Mouse (Mus musculus) neural tube, embryonic 15.5 days (tissue): ENCODE results near the gene Ybx1. TPM values are rescaled to one million over a fixed set of nuclear protein-coding genes. Genes with fewer than 3 reads are reported as not detected.

ENCODE experiments used
- ATAC-seq: fragments of 200-750 bp; cut with Nextera tagmentation; 2 replicates; pipeline ENCODE4 v1.8.0; 2017; ENCODE audit warnings: mild to moderate bottlenecking, moderate TSS enrichment, moderate library complexity; ENCODE audit not compliant: low FRiP score
- H3K27ac ChIP-seq: fragments of 300-500 bp; sonication (generic); replicated peaks from 2 replicates; pipeline ENCODE4 v1.5.1; 2015; ENCODE audit warnings: mild to moderate bottlenecking, inconsistent platforms
- H3K27me3 ChIP-seq: fragments of 300-500 bp; sonication (generic); replicated peaks from 2 replicates; pipeline ENCODE4 v1.6.1; 2015; ENCODE audit warnings: inconsistent platforms
- H3K36me3 ChIP-seq: fragments of 300-500 bp; sonication (generic); 2 replicates; pipeline ENCODE4 v1.6.1; 2015; ENCODE audit warnings: inconsistent platforms
- H3K4me1 ChIP-seq: fragments of 300-500 bp; sonication (generic); 2 replicates; pipeline ENCODE4 v1.6.1; 2015; ENCODE audit warnings: inconsistent platforms
- H3K4me2 ChIP-seq: fragments of 300-500 bp; sonication (generic); 2 replicates; pipeline ENCODE4 v1.6.1; 2015; ENCODE audit warnings: inconsistent platforms, mild to moderate bottlenecking, moderate library complexity
- H3K4me3 ChIP-seq: fragments of 300-500 bp; sonication (generic); replicated peaks from 2 replicates; pipeline ENCODE4 v1.5.1; 2015; ENCODE audit warnings: mild to moderate bottlenecking, inconsistent platforms
- H3K9ac ChIP-seq: fragments of 300-500 bp; sonication (generic); replicated peaks from 2 replicates; pipeline ENCODE4 v1.6.1; 2015; ENCODE audit warnings: mild to moderate bottlenecking, inconsistent platforms
- H3K9me3 ChIP-seq: fragments of 300-500 bp; sonication (generic); replicated peaks from 2 replicates; pipeline ENCODE4 v1.6.1; 2016; ENCODE audit warnings: inconsistent platforms
- WGBS: fragments of 180-500 bp; shearing (Covaris S2); methylation state at CpG from one replicate; pipeline ENCODE4 v1.1.7; 2015; ENCODE audit warnings: mixed read lengths; 5-methylcytosine and 5-hydroxymethylcytosine counted together
- polyA plus RNA-seq: library from polyadenylated mRNA; unstranded; fragments of >200 nt; fragmentation: Nextera tagmentation; extraction: Ambion mirVana; gene quantifications from 2 replicates; pipeline ENCODE4 v1.2.1, GENCODE M21; 2015

Ybx1 gene
- polyA plus RNA-seq = 815 and 871 TPM in 2 replicates

- H3K4me1 ChIP-seq = peaks cover 36% of the 10 kb centered on the region
- H3K9ac ChIP-seq = peak within 1 kb of the TSS; percentile 82
- H3K27ac ChIP-seq = peak within 1 kb of the TSS; percentile 98
- under 1% methylated on average over 59 of the region's 61 CpGs for WGBS
- H3K4me3 ChIP-seq = peak within 1 kb of the TSS; percentile 87
- ATAC-seq = peak; percentile 99
- H3K36me3 ChIP-seq = no peaks in the 10 kb centered on the region
- H3K27me3 ChIP-seq = no peaks in the 10 kb centered on the region
- H3K4me2 ChIP-seq = peak within 1 kb of the TSS; percentile 73
- H3K9me3 ChIP-seq = no peaks in the 10 kb centered on the region
Measured at GRCm38 (mm10) chr4:119294415-119295133, at the start of gene Ybx1. Gene Ybx1, minus strand, starts transcription at chr4:119294604.

GRCm38 (mm10) chr4:119338861-119339361 lies 44.5 kb upstream of the Ybx1 start:
- Histone ChIP-seq H3K27ac (peak overlapping the region; percentile 84), H3K4me1 (peaks cover 16% of the 10 kb centered on the region), H3K36me3 (0 out of 2 replicates have a peak, but pooled peaks cover 2% of the 10 kb centered on the region), H3K9ac (peak overlapping the region; percentile 31; the same call in 1 of the 2 replicates), H3K4me3 (peak overlapping the region; percentile 19; the same call in 1 of the 2 replicates), H3K27me3 (no peaks in the 10 kb centered on the region), H3K9me3 (no peaks in the 10 kb centered on the region), H3K4me2 (peak overlapping the region; percentile 47)
- WGBS = 2% methylated on average over 10 of the region's 10 CpGs
- ATAC-seq = peak; percentile 93

- Histone ChIP-seq H3K27me3 (no peaks in the 10 kb centered on the region), H3K4me3 (peak overlapping the region; percentile 19; the same call in 1 of the 2 replicates), H3K36me3 (0 out of 2 replicates have a peak, but pooled peaks cover 4% of the 10 kb centered on the region), H3K9me3 (no peaks in the 10 kb centered on the region), H3K4me2 (peak overlapping the region; percentile 47), H3K27ac (peak overlapping the region; percentile 84), H3K9ac (peak overlapping the region; percentile 31; the same call in 1 of the 2 replicates), H3K4me1 (peaks cover 16% of the 10 kb centered on the region)
- ATAC-seq = peak; percentile 91
- 14% methylated on average over 4 of the region's 4 CpGs for WGBS
Measured at GRCm38 (mm10) chr4:119338422-119338821, 44.0 kb upstream of the Ybx1 start.

GRCm38 (mm10) chr4:119333487-119333886 lies 39.1 kb upstream of the Ybx1 start:
- no peak overlapping the region for H3K27ac ChIP-seq
- no peak overlapping the region for H3K4me3 ChIP-seq
- H3K4me2 ChIP-seq = no peak overlapping the region
- no peaks in the 10 kb centered on the region for H3K9me3 ChIP-seq
- H3K4me1 ChIP-seq = peaks cover 8% of the 10 kb centered on the region
- peaks cover 8% of the 10 kb centered on the region; the same call in 1 of the 2 replicates for H3K36me3 ChIP-seq
- no peak for ATAC-seq
- no peaks in the 10 kb centered on the region for H3K27me3 ChIP-seq
- 91% methylated on average over 6 of the region's 6 CpGs for WGBS
- H3K9ac ChIP-seq = no peak overlapping the region

- peak overlapping the region; percentile 91 for H3K27ac ChIP-seq
- peak overlapping the region; percentile 76 for H3K4me3 ChIP-seq
- WGBS = 33% methylated on average over 10 of the region's 10 CpGs
- H3K9ac ChIP-seq = peak overlapping the region; percentile 55
- H3K4me1 ChIP-seq = peaks cover 20% of the 10 kb centered on the region
- H3K4me2 ChIP-seq = peak overlapping the region; percentile 95
- H3K27me3 ChIP-seq = peaks cover 5% of the 10 kb centered on the region; the same call in 1 of the 2 replicates
- ATAC-seq = peak; percentile 76
- no peaks in the 10 kb centered on the region for H3K9me3 ChIP-seq
- H3K36me3 ChIP-seq = peaks cover 14% of the 10 kb centered on the region
Measured at GRCm38 (mm10) chr4:119320896-119321550, 26.6 kb upstream of the Ybx1 start.

- Histone ChIP-seq H3K9ac (peak within 1 kb of the TSS; percentile 63), H3K27me3 (peaks cover 5% of the 10 kb centered on the region; the same call in 1 of the 2 replicates), H3K36me3 (peaks cover 22% of the 10 kb centered on the region), H3K4me2 (peak within 1 kb of the TSS; percentile 95), H3K4me3 (peak within 1 kb of the TSS; percentile 76), H3K27ac (peak within 1 kb of the TSS; percentile 91), H3K9me3 (no peaks in the 10 kb centered on the region), H3K4me1 (peaks cover 20% of the 10 kb centered on the region)
- peak; percentile 98 for ATAC-seq
- WGBS = under 1% methylated on average over 44 of the region's 44 CpGs
Measured at GRCm38 (mm10) chr4:119320131-119320830, 25.9 kb upstream of the Ybx1 start, which contains the start of gene Ppih. Gene Ppih, minus strand, starts transcription at chr4:119320546.

- whole genome bisulfite sequencing = 96% methylated on average over 1 of the region's 1 CpGs
- peaks cover 63% of the 10 kb centered on the region for H3K36me3 ChIP-seq
- H3K4me3 ChIP-seq = no peak overlapping the region
Measured at GRCm38 (mm10) chr4:119313756-119314155, 19.4 kb upstream of the Ybx1 start.

GRCm38 (mm10) chr4:119305418-119305817 lies 11.0 kb upstream of the Ybx1 start:
- peaks cover 29% of the 10 kb centered on the region for H3K36me3 ChIP-seq
- no peaks in the 10 kb centered on the region for H3K9me3 ChIP-seq
- no peak overlapping the region for H3K4me3 ChIP-seq
- H3K4me1 ChIP-seq = no peaks in the 10 kb centered on the region
- WGBS = 58% methylated on average over 5 of the region's 5 CpGs
- H3K4me2 ChIP-seq = no peak overlapping the region
- no peak overlapping the region for H3K27ac ChIP-seq
- no peaks in the 10 kb centered on the region for H3K27me3 ChIP-seq
- no peak for ATAC-seq
- no peak overlapping the region for H3K9ac ChIP-seq

More at GRCm38 (mm10) chr4:119313756-119314155, 19.4 kb upstream of the Ybx1 start:
- H3K4me2 ChIP-seq = no peak overlapping the region
- no peaks in the 10 kb centered on the region for H3K9me3 ChIP-seq
- no peak for ATAC-seq
- H3K27ac ChIP-seq = no peak overlapping the region
- 0 out of 2 replicates have a peak, but pooled peaks cover under 1% of the 10 kb centered on the region for H3K4me1 ChIP-seq
- no peak overlapping the region for H3K9ac ChIP-seq
- no peaks in the 10 kb centered on the region for H3K27me3 ChIP-seq

- no peaks in the 10 kb centered on the region for H3K27me3 ChIP-seq
- no peak overlapping the region for H3K4me2 ChIP-seq
- 95% methylated on average over 8 of the region's 8 CpGs for WGBS
- no peak overlapping the region for H3K9ac ChIP-seq
- peaks cover 14% of the 10 kb centered on the region for H3K36me3 ChIP-seq
- no peak overlapping the region for H3K4me3 ChIP-seq
- H3K9me3 ChIP-seq = no peaks in the 10 kb centered on the region
- H3K27ac ChIP-seq = no peak overlapping the region
- no peak for ATAC-seq
- no peaks in the 10 kb centered on the region for H3K4me1 ChIP-seq
Measured at GRCm38 (mm10) chr4:119303291-119303690, 8.9 kb upstream of the Ybx1 start.

GRCm38 (mm10) chr4:119301777-119302176 lies 7.4 kb upstream of the Ybx1 start:
- Histone ChIP-seq H3K27me3 (no peaks in the 10 kb centered on the region), H3K4me3 (no peak overlapping the region), H3K4me2 (no peak overlapping the region), H3K4me1 (no peaks in the 10 kb centered on the region), H3K27ac (no peak overlapping the region), H3K9me3 (no peaks in the 10 kb centered on the region), H3K36me3 (0 out of 2 replicates have a peak, but pooled peaks cover 2% of the 10 kb centered on the region), H3K9ac (no peak overlapping the region)
- ATAC-seq = no peak
- 84% methylated on average over 3 of the region's 3 CpGs for WGBS

GRCm38 (mm10) chr4:119300761-119301160 lies 6.4 kb upstream of the Ybx1 start:
- no peak overlapping the region for H3K27ac ChIP-seq
- 95% methylated on average over 3 of the region's 3 CpGs for WGBS
- H3K4me2 ChIP-seq = no peak overlapping the region
- H3K9ac ChIP-seq = no peak overlapping the region
- H3K36me3 ChIP-seq = no peaks in the 10 kb centered on the region
- peaks cover 3% of the 10 kb centered on the region for H3K4me1 ChIP-seq
- ATAC-seq = no peak
- no peak overlapping the region for H3K4me3 ChIP-seq
- H3K27me3 ChIP-seq = no peaks in the 10 kb centered on the region
- no peaks in the 10 kb centered on the region for H3K9me3 ChIP-seq
